23 mouse cellular contexts compared by ENCODE assay signal in the genomic region with DNA sequence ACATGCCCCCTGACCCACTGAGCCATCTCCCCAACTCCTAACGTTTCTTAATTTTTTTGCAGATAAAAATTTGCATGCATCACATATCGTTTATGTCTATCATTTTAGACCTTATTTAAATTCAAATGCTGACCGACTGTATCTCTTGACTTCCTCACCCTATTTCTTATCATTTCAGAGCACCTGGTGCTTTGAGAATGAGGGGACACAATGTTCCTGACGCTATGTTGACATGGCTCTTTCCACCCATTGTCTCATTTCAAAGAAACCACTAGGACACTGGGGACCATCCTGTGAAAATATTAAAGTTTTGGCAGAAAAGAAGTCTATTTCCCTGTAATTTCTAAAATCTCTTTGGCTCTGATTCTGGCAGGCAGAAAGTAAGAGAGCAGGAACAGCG. TPM values are rescaled to one million over a fixed set of nuclear protein-coding genes. Genes with fewer than 3 reads are reported as not detected.
DNase-seq lines count a peak whose midpoint lies in the region; ATAC-seq and TF ChIP-seq lines count a peak whose summit lies in the region.
"Had no signal": no experiment of that assay in that cellular context is flagged by ENCODE, and none has a peak within 500 bp of the region (broad histone marks: within the 10 kb centered on the region; RNA-seq: fewer than 3 reads in every experiment).

No protein-coding gene starts in this region.

- H3K9me3 ChIP-seq in liver, embryonic 14.5 days (ENCODE audit: control insufficient read depth, low read length), result no peaks in the 10 kb centered on the region
- H3K9me3 ChIP-seq: embryonic facial prominence, embryonic 15.5 days; forebrain, embryonic 15.5 days; heart, embryonic 10.5 days; hindbrain, embryonic 12.5 days had no signal

- H3K9ac ChIP-seq in liver, embryonic 14.5 days (replicated peaks), result no peak overlapping the region
- H3K9ac ChIP-seq: embryonic facial prominence, embryonic 15.5 days; forebrain, embryonic 15.5 days; hindbrain, embryonic 12.5 days had no signal

- 0 out of 2 replicates have a peak overlapping the region, but pooled peaks have one; percentile 19 for H3K27ac ChIP-seq in left cerebral cortex, adult 2 months
- no peak overlapping the region for H3K27ac ChIP-seq in liver, embryonic 14.5 days
- H3K27ac ChIP-seq: embryonic facial prominence, embryonic 15.5 days; forebrain, embryonic 15.5 days; heart, embryonic 10.5 days; hindbrain, embryonic 12.5 days had no signal

- intact Hi-C loops in left cerebral cortex, adult 2 months (cut with DNase I), result no loop called here
- intact Hi-C loops in left cerebral cortex, postnatal 14 days (cut with DNase I), result no loop called here

- no peaks in the 10 kb centered on the region for H3K27me3 ChIP-seq in liver, embryonic 14.5 days (ENCODE audit: control insufficient read depth, insufficient read depth, low read length)
- H3K27me3 ChIP-seq: embryonic facial prominence, embryonic 15.5 days; forebrain, embryonic 15.5 days; hindbrain, embryonic 12.5 days had no signal

- peak; percentile 43; the same call in 1 of the 2 replicates for TF ChIP-seq EP300 in liver, embryonic 14.5 days (IDR thresholded peaks at IDR 0.05; ENCODE audit: low read depth)

- no peaks in the 10 kb centered on the region for H3K36me3 ChIP-seq in liver, embryonic 14.5 days (replicated peaks; ENCODE audit: control insufficient read depth, insufficient read depth, low read depth)
- H3K36me3 ChIP-seq: forebrain, embryonic 15.5 days; hindbrain, embryonic 12.5 days had no signal

- 0 out of 4 replicates have a peak, but pooled peaks cover 0 to 2% of the 10 kb centered on the region in 2 experiments for H3K4me1 ChIP-seq in liver, embryonic 14.5 days (replicated peaks; ENCODE audit: control insufficient read depth in 2 of 2, insufficient read depth in 2 of 2, low read length in 1 of 2)
- H3K4me1 ChIP-seq: embryonic facial prominence, embryonic 15.5 days; heart, embryonic 10.5 days; hindbrain, embryonic 12.5 days had no signal

- no peak for DNase-seq in left cerebral cortex, adult 2 months (ENCODE audit: extremely low spot score in 1 of 2, low spot score in 2 of 2)
- no peak for DNase-seq in left cerebral cortex, postnatal 14 days (ENCODE audit: low spot score in 2 of 2)
- DNase-seq in MEL-GATA-1-ER (ENCODE audit: extremely low read depth, low read depth), result peak; percentile 19
- DNase-seq in liver, embryonic 14.5 days (ENCODE audit: low read depth in 3 of 3, low spot score in 3 of 3), result peak in 1 of 3 experiments; percentile 16
- DNase-seq in frontal cortex, adult 2 months (ENCODE audit: extremely low spot score in 1 of 2, low spot score in 1 of 2), result no peak
- DNase-seq in thymus, postnatal 0 days (ENCODE audit: low spot score), result no peak
- no peak for DNase-seq in spleen, postnatal 36 days (ENCODE audit: low spot score in 2 of 2)
- DNase-seq: adrenal gland, adult 2 months; adrenal gland, postnatal 25 days; B cell, adult 2 months; cerebellum, adult 2 months; cerebellum, postnatal 10 days; gastrocnemius, postnatal 10 days; heart, adult 18-20 months; heart, postnatal 10 days; heart, postnatal 4 days had no signal

- no peak overlapping the region for H3K4me2 ChIP-seq in liver, embryonic 14.5 days (ENCODE audit: low read depth)
- H3K4me2 ChIP-seq: embryonic facial prominence, embryonic 15.5 days; forebrain, embryonic 15.5 days; hindbrain, embryonic 12.5 days had no signal

- no peak for TF ChIP-seq CTCF in left cerebral cortex, adult 2 months (IDR thresholded peaks at IDR 0.05)
- TF ChIP-seq CTCF in liver, embryonic 14.5 days (IDR thresholded peaks at IDR 0.05; ENCODE audit: low read depth), result no peak

- no peak overlapping the region for H3K4me3 ChIP-seq in left cerebral cortex, adult 2 months
- no peak overlapping the region for H3K4me3 ChIP-seq in liver, embryonic 14.5 days (ENCODE audit: insufficient read depth in 1 of 2, low read depth in 2 of 2, low read length in 2 of 2)
- H3K4me3 ChIP-seq: embryonic facial prominence, embryonic 15.5 days; forebrain, embryonic 15.5 days; heart, embryonic 10.5 days; hindbrain, embryonic 12.5 days had no signal

- ATAC-seq in liver, embryonic 14.5 days (ENCODE audit: insufficient read depth), result peak; percentile 56; the same call in 1 of the 2 replicates
- ATAC-seq: CD4-positive, CD25-positive, alpha-beta regulatory T cell, adult 4 months; forebrain, embryonic 15.5 days; hindbrain, embryonic 16.5 days had no signal

- 27% methylated on average over 5 of the region's 5 CpGs for WGBS in liver, embryonic 14.5 days (ENCODE audit: insufficient replicate concordance)

RNA-seq across cellular contexts. Expression of gene Eogt, which starts 32.1 kb away (rescaled TPM):
- 10 to 100 TPM; 30.2 to 31.2 TPM for total RNA-seq in left cerebral cortex, adult 2 months (2021)
- 10 to 100 TPM; 38.6 to 41.3 TPM for total RNA-seq in left cerebral cortex, postnatal 14 days (2021)
- 1.5 and 1.9 TPM in 2 replicates for polyA plus RNA-seq in liver, embryonic 14.5 days (2012; rRNA removed)
- 1.3 and 1.4 TPM in 2 replicates for polyA plus RNA-seq in liver, embryonic 14.5 days (2014; fragmentation: Nextera tagmentation; extraction: Ambion mirVana)
- polyA plus RNA-seq in frontal cortex, adult 2 months (2012; rRNA removed), result 31.4 and 33.8 TPM in 2 replicates
- polyA plus RNA-seq in thymus, postnatal 0 days (2015; fragmentation: Nextera tagmentation; extraction: Ambion mirVana), result 5.1 and 5.7 TPM in 2 replicates

RNA-seq across cellular contexts. Expression of gene Fam19a4, which starts 56.7 kb away (rescaled TPM):
- total RNA-seq in left cerebral cortex, adult 2 months (2021), result under 1 TPM; 0.16 to 0.54 TPM
- total RNA-seq in left cerebral cortex, postnatal 14 days (2021), result under 1 TPM; 0.44 to 0.47 TPM
- polyA plus RNA-seq in liver, embryonic 14.5 days (2012; rRNA removed), result not detected in 2 replicates
- 0.04 TPM in 1 of 2 replicates, not detected in the other for polyA plus RNA-seq in liver, embryonic 14.5 days (2014; fragmentation: Nextera tagmentation; extraction: Ambion mirVana)
- polyA plus RNA-seq in frontal cortex, adult 2 months (2012; rRNA removed), result 0.38 and 0.48 TPM in 2 replicates
- polyA plus RNA-seq in thymus, postnatal 0 days (2015; fragmentation: Nextera tagmentation; extraction: Ambion mirVana), result 0.88 and 1.1 TPM in 2 replicates
- total RNA-seq: heart, adult 18-20 months; heart, postnatal 10 days; heart, postnatal 4 days had no signal
- polyA plus RNA-seq: heart, embryonic 14.5 days had no signal
